Mouse (Mus musculus) liver, embryonic 14.5 days (tissue): ENCODE data around the gene Ciapin1.

Experiments used
- CTCF ChIP-seq: IDR thresholded peaks from 2 replicates; pipeline ENCODE4 v1.5.1; 2016; ENCODE audit warnings: antibody characterized with exemption, low read depth, control low read depth
- EP300 ChIP-seq: IDR thresholded peaks from 2 replicates; pipeline ENCODE4 v1.6.1; 2016; ENCODE audit warnings: antibody characterized with exemption, low read depth

GRCm38 (mm10) chr8:94770945-94771344 is 67.2 kb downstream of the Ciapin1 start:
- TF ChIP-seq EP300 = 0 out of 2 replicates have a peak, but pooled peaks have one; percentile 18
- no peak for TF ChIP-seq CTCF
